Mouse (Mus musculus): Measurements from ENCODE around the gene 1700025G04Rik.
"Not testable (repeated sequence)": the region's sequence is repeated elsewhere in the genome, so short reads cannot be mapped to it uniquely, and the experiment has no call there.

Gene 1700025G04Rik

GRCm38 (mm10) chr1:151861334-151861995 is 228.5 kb downstream of the 1700025G04Rik start:
- no peak for DNase-seq (ENCODE audit: extremely low read depth, low read depth, low spot score)

GRCm38 (mm10) chr1:151858474-151858873 is 231.5 kb downstream of the 1700025G04Rik start:
- no peak for DNase-seq (ENCODE audit: extremely low read depth, low read depth, low spot score)

GRCm38 (mm10) chr1:151855561-151855960 is 234.4 kb downstream of the 1700025G04Rik start:
- DNase-seq (ENCODE audit: extremely low read depth, low read depth, low spot score), result no peak

GRCm38 (mm10) chr1:151851976-151852375 is 237.9 kb downstream of the 1700025G04Rik start:
- no peak for DNase-seq (ENCODE audit: extremely low read depth, low read depth, low spot score)

- no peak for DNase-seq (ENCODE audit: extremely low read depth, low read depth, low spot score)
Measured at GRCm38 (mm10) chr1:151851051-151851848, 238.7 kb downstream of the 1700025G04Rik start.

GRCm38 (mm10) chr1:151849993-151850608 is 239.8 kb downstream of the 1700025G04Rik start:
- no peak for DNase-seq (ENCODE audit: extremely low read depth, low read depth, low spot score)

GRCm38 (mm10) chr1:151848286-151848685 is 241.6 kb downstream of the 1700025G04Rik start:
- no peak for DNase-seq (ENCODE audit: extremely low read depth, low read depth, low spot score)

- DNase-seq (ENCODE audit: extremely low read depth, low read depth, low spot score), result no peak
Measured at GRCm38 (mm10) chr1:151845926-151846782, 243.8 kb downstream of the 1700025G04Rik start.

GRCm38 (mm10) chr1:151845252-151845832 is 244.6 kb downstream of the 1700025G04Rik start:
- no peak for DNase-seq (ENCODE audit: extremely low read depth, low read depth, low spot score)

GRCm38 (mm10) chr1:151840345-151840744 is 249.6 kb downstream of the 1700025G04Rik start:
- not testable (repeated sequence) for DNase-seq (ENCODE audit: extremely low read depth, low read depth, low spot score)

- DNase-seq (ENCODE audit: extremely low read depth, low read depth, low spot score), result no peak
Measured at GRCm38 (mm10) chr1:151835261-151835660, 254.7 kb downstream of the 1700025G04Rik start.

- no peak for DNase-seq (ENCODE audit: extremely low read depth, low read depth, low spot score)
Measured at GRCm38 (mm10) chr1:151831791-151832190, 258.1 kb downstream of the 1700025G04Rik start.

GRCm38 (mm10) chr1:151825065-151825464 is 264.9 kb downstream of the 1700025G04Rik start:
- DNase-seq (ENCODE audit: extremely low read depth, low read depth, low spot score), result no peak

GRCm38 (mm10) chr1:151820457-151820856 is 269.5 kb downstream of the 1700025G04Rik start:
- no peak for DNase-seq (ENCODE audit: extremely low read depth, low read depth, low spot score)

GRCm38 (mm10) chr1:151819190-151819589 is 270.7 kb downstream of the 1700025G04Rik start:
- no peak for DNase-seq (ENCODE audit: extremely low read depth, low read depth, low spot score)

- DNase-seq (ENCODE audit: extremely low read depth, low read depth, low spot score), result no peak
Measured at GRCm38 (mm10) chr1:151816051-151816450, 273.9 kb downstream of the 1700025G04Rik start.

GRCm38 (mm10) chr1:151812004-151812712 is 277.8 kb downstream of the 1700025G04Rik start:
- no peak for DNase-seq (ENCODE audit: extremely low read depth, low read depth, low spot score)

GRCm38 (mm10) chr1:151811456-151811855 is 278.5 kb downstream of the 1700025G04Rik start:
- DNase-seq (ENCODE audit: extremely low read depth, low read depth, low spot score), result no peak

GRCm38 (mm10) chr1:151810628-151811421 is 279.1 kb downstream of the 1700025G04Rik start:
- no peak for DNase-seq (ENCODE audit: extremely low read depth, low read depth, low spot score)

Measured in fat pad, adult 2 months (tissue).